Mouse (Mus musculus) CH12.LX (cell line): ENCODE results near the gene Tlr13. TPM values are rescaled to one million over a fixed set of nuclear protein-coding genes. Genes with fewer than 3 reads are reported as not detected.

Source experiments
- DNase-seq: peaks from one replicate; pipeline ENCODE4 v3.0.0-alpha.2; 2013; ENCODE audit errors: extremely low read depth
- H3K27ac ChIP-seq: 2 replicates; pipeline ENCODE4 v1.5.1; 2012; ENCODE audit warnings: low read depth, mild to moderate bottlenecking, control low read depth, moderate library complexity; ENCODE audit not compliant: insufficient read depth
- H3K27me3 ChIP-seq: replicated peaks from 2 replicates; pipeline ENCODE3; 2012; ENCODE audit warnings: inconsistent platforms
- H3K36me3 ChIP-seq, 2 experiments: replicated peaks in 1 of 2; 2 replicates each; pipeline versions ENCODE3 to v1.6.1; 2012; ENCODE audit warnings: inconsistent platforms in 1 of 2, low read length in 1 of 2, mild to moderate bottlenecking in 1 of 2, mixed read lengths in 1 of 2, moderate library complexity in 1 of 2; ENCODE audit not compliant: control insufficient read depth in 1 of 2, insufficient read depth in 1 of 2
- H3K4me1 ChIP-seq, 2 experiments: 2 replicates each; pipeline ENCODE4 v1.6.1; 2012; ENCODE audit warnings: inconsistent platforms in 1 of 2, moderate library complexity in 1 of 2; ENCODE audit not compliant: insufficient read depth in 2 of 2, control insufficient read depth in 1 of 2
- H3K4me2 ChIP-seq: 2 replicates; pipeline ENCODE4 v1.6.1; 2012; ENCODE audit warnings: low read depth, mild to moderate bottlenecking, control low read depth; ENCODE audit not compliant: poor library complexity, insufficient read depth, severe bottlenecking
- H3K4me3 ChIP-seq, 3 experiments: fragments of 150-350 bp in 1 of 3; sonication (generic) in 1 of 3; replicated peaks in 1 of 3; 2 replicates each; pipeline versions ENCODE3 to v1.5.1; 2011 to 2012; ENCODE audit warnings: low read depth in 2 of 3, low read length in 2 of 3, mild to moderate bottlenecking in 2 of 3, moderate library complexity in 2 of 3, control low read depth in 1 of 3, improper control_type of control experiment in 1 of 3, inconsistent platforms in 1 of 3, mixed read lengths in 1 of 3; ENCODE audit not compliant: poor library complexity in 1 of 3
- H3K79me2 ChIP-seq: replicated peaks from 2 replicates; pipeline ENCODE4 v1.6.1; 2012; ENCODE audit warnings: mild to moderate bottlenecking, moderate library complexity; ENCODE audit not compliant: control insufficient read depth, poor library complexity, insufficient read depth, severe bottlenecking; ENCODE audit errors: extremely low read depth
- H3K9ac ChIP-seq: 2 replicates; pipeline ENCODE4 v1.6.1; 2012; ENCODE audit warnings: low read depth, mild to moderate bottlenecking, control low read depth, moderate library complexity; ENCODE audit not compliant: insufficient read depth
- H3K9me3 ChIP-seq: replicated peaks from 2 replicates; pipeline ENCODE3; 2012; ENCODE audit warnings: low read length, inconsistent platforms, mixed read lengths
- BHLHE40 ChIP-seq: IDR thresholded peaks from 2 replicates; pipeline ENCODE4 v1.6.1; 2011; ENCODE audit warnings: mild to moderate bottlenecking, low read depth, low read length, improper control_type of control experiment
- HCFC1 ChIP-seq: IDR thresholded peaks from 2 replicates; pipeline ENCODE4 v1.6.1; 2012; ENCODE audit warnings: low read depth, mild to moderate bottlenecking, inconsistent platforms, low read length, improper control_type of control experiment
- IRF4 ChIP-seq: IDR thresholded peaks from 2 replicates; pipeline ENCODE4 v1.6.1; 2014; ENCODE audit warnings: low read depth, mild to moderate bottlenecking, inconsistent platforms, low read length, improper control_type of control experiment
- JUND ChIP-seq: conservative IDR thresholded peaks from 2 replicates; pipeline ENCODE4 v1.6.1; 2011; ENCODE audit warnings: low read depth, low read length, improper control_type of control experiment
- MAFK ChIP-seq: IDR thresholded peaks from 2 replicates; pipeline ENCODE4 v1.6.1; 2011; ENCODE audit warnings: low read length, improper control_type of control experiment; ENCODE audit not compliant: insufficient replicate concordance
- MAX ChIP-seq: IDR thresholded peaks from 2 replicates; pipeline ENCODE4 v1.6.1; 2011; ENCODE audit warnings: low read length, improper control_type of control experiment
- MEF2A ChIP-seq: IDR thresholded peaks from 2 replicates; pipeline ENCODE4 v1.6.1; 2014; ENCODE audit warnings: low read depth, mild to moderate bottlenecking, inconsistent platforms, low read length, improper control_type of control experiment, borderline replicate concordance
- MXI1 ChIP-seq: IDR thresholded peaks from 2 replicates; pipeline ENCODE4 v1.6.1; 2011; ENCODE audit warnings: mild to moderate bottlenecking, low read depth, low read length, improper control_type of control experiment
- MYC ChIP-seq: IDR thresholded peaks from 2 replicates; pipeline ENCODE4 v1.6.1; 2011; ENCODE audit warnings: low read depth, mild to moderate bottlenecking, improper control_type of control experiment, low read length
- PAX5 ChIP-seq: IDR thresholded peaks from 2 replicates; pipeline ENCODE4 v1.6.1; 2012; ENCODE audit warnings: low read length, inconsistent platforms, mixed read lengths
- POLR2AphosphoS2 ChIP-seq: IDR thresholded peaks from 2 replicates; pipeline ENCODE4 v1.6.1; 2011; ENCODE audit warnings: low read depth, low read length, improper control_type of control experiment
- SIN3A ChIP-seq: IDR thresholded peaks from 2 replicates; pipeline ENCODE4 v1.6.1; 2012; ENCODE audit warnings: low read length, improper control_type of control experiment, inconsistent platforms
- UBTF ChIP-seq: IDR thresholded peaks from 2 replicates; pipeline ENCODE4 v1.6.1; 2012; ENCODE audit warnings: low read depth, mild to moderate bottlenecking, inconsistent platforms, low read length, improper control_type of control experiment, moderate library complexity
- ZC3H11A ChIP-seq: IDR thresholded peaks from 2 replicates; pipeline ENCODE4 v1.6.1; 2012; ENCODE audit warnings: low read depth, mild to moderate bottlenecking, inconsistent platforms, low read length, improper control_type of control experiment
- ZMIZ1 ChIP-seq: IDR thresholded peaks from 2 replicates; pipeline ENCODE4 v1.6.1; 2012; ENCODE audit warnings: low read depth, mild to moderate bottlenecking, inconsistent platforms, low read length, improper control_type of control experiment
- ZNF384 ChIP-seq: IDR thresholded peaks from 2 replicates; pipeline ENCODE4 v1.6.1; 2012; ENCODE audit warnings: low read depth, low read length, improper control_type of control experiment, inconsistent platforms
- dilution Hi-C: fragments of 300-500 bp; cut with MboI; formaldehyde crosslinking; loops from 2 replicates; pipeline ENCODE4 v1.14.3; 2020; ENCODE audit warnings: low sequenced_read_pairs; ENCODE audit not compliant: extremely low pct_unique_long_range_greater_than_20kb, extremely low pct_ligation_motif_present
- in situ Hi-C: fragments of 300-500 bp; cut with MboI; formaldehyde crosslinking; loops from 3 replicates; pipeline ENCODE4 v1.14.3; 2019; ENCODE audit warnings: low sequenced_read_pairs, low pct_ligation_motif_present, low pct_unique_long_range_greater_than_20kb, mixed read lengths
- polyA plus RNA-seq: library from polyadenylated mRNA; unstranded; fragments of >175 nt; gene quantifications from 2 replicates; pipeline ENCODE4 v1.2.1, GENCODE M21; 2012; ENCODE audit warnings: low read depth; ENCODE audit not compliant: insufficient read length
- total RNA-seq, 2 experiments: library from RNA; depleted of rRNA; stranded (reverse); fragments of 300-350 nt in 1 of 2; fragments of >200 nt in 1 of 2; gene quantifications; 2 replicates each; pipeline ENCODE4 v1.2.3; 2012 to 2014

The Tlr13 gene
- total and polyA plus RNA-seq, 3 experiments = not detected

GRCm38 (mm10) chrX:106186713-106187649, 44.0 kb downstream of the Tlr13 start, which contains the start of gene Pgk1 (continued):
- TF ChIP-seq IRF4 (no peak), ZMIZ1 (0 out of 2 replicates have a peak, but pooled peaks have one; percentile 1), MAFK (no peak), ZC3H11A (no peak), POLR2AphosphoS2 (no peak), MEF2A (no peak), PAX5 (no peak)

- peaks cover 0 to 7% of the 10 kb centered on the region in 2 experiments; a peak in 2 of 4 replicates for H3K4me1 ChIP-seq
- H3K9me3 ChIP-seq = no peaks in the 10 kb centered on the region
- peak overlapping the region; percentile 82 for H3K9ac ChIP-seq
- peak; percentile 52 for DNase-seq
- no peaks in the 10 kb centered on the region for H3K27me3 ChIP-seq
- H3K27ac ChIP-seq = no peak overlapping the region
- H3K36me3 ChIP-seq = peaks cover 0 to 6% of the 10 kb centered on the region in 2 experiments
- H3K79me2 ChIP-seq = peaks cover 54% of the 10 kb centered on the region
- H3K4me3 ChIP-seq = peak overlapping the region; percentile 69 to 98 (median 84)
- TF ChIP-seq MXI1 = peak; percentile 87
- TF ChIP-seq MYC = peak; percentile 67; the same call in 1 of the 2 replicates
- TF ChIP-seq BHLHE40 = peak; percentile 70
- TF ChIP-seq UBTF = no peak
- no peak for TF ChIP-seq ZNF384
- TF ChIP-seq MAX = peak; percentile 69; the same call in 1 of the 2 replicates
- TF ChIP-seq HCFC1 = no peak
- peak overlapping the region; percentile 68 for H3K4me2 ChIP-seq
- in situ Hi-C loops = no loop called here
- dilution Hi-C loops = no loop called here
These were observed 44.7 kb downstream of the Tlr13 start for GRCm38 (mm10) chrX:106187737-106188136.

DNA sequence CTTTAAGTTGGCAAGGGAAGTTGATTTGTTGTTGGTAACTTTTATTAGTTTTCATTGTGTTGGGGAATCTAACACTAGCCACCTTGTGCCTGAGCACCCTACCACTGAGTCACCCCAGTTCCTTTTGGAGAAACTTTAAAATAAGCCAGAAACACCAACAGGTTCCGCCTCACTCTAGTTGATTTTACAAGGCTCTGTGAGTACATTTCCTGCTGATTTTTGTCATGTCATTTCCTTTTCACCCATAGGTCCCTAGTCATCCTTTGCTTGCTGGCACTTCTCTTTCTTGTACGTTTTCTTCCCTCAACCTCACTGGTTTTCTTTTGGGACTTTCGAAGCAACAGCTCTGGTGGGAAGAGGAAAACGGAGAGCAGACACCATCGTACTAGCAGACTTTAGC, 46.4 kb downstream of the Tlr13 start:
- dilution Hi-C loops (no loop called here), in situ Hi-C loops (no loop called here)
- H3K9ac ChIP-seq = peak overlapping the region; percentile 82

More for the DNA sequence above, 46.4 kb downstream of the Tlr13 start:
- peaks cover 59% of the 10 kb centered on the region for H3K79me2 ChIP-seq
- H3K36me3 ChIP-seq = peaks cover 8 to 15% of the 10 kb centered on the region in 2 experiments
- H3K9me3 ChIP-seq = no peaks in the 10 kb centered on the region
- H3K4me2 ChIP-seq = peak overlapping the region; percentile 68
- peak overlapping the region; percentile 48; the same call in 1 of the 2 replicates for H3K27ac ChIP-seq
- peak; percentile 19; the same call in 1 of the 2 replicates for TF ChIP-seq SIN3A
- TF ChIP-seq JUND = no peak
- TF ChIP-seq, all 38 proteins: peak for 1
- Histone ChIP-seq H3K4me3 (peak overlapping the region; percentile 69 to 98 (median 84)), H3K4me1 (peaks cover 0 to 13% of the 10 kb centered on the region in 2 experiments; a peak in 2 of 4 replicates), H3K27me3 (no peaks in the 10 kb centered on the region)
- DNase-seq = no peak
